Mouse (Mus musculus): ENCODE results near the gene G6pd2.

G6pd2 gene

GRCm38 (mm10) chr5:61808516-61808915 lies at the start of gene G6pd2:
TSS of gene G6pd2 (plus strand) at chr5:61808816.
- no peak for DNase-seq (ENCODE audit: low read depth, low spot score)

- no peak for DNase-seq (ENCODE audit: low read depth, low spot score)
Observed at GRCm38 (mm10) chr5:61764214-61764613, 44.4 kb upstream of the G6pd2 start.

GRCm38 (mm10) chr5:61832935-61833551 lies 24.4 kb downstream of the G6pd2 start:
- DNase-seq (ENCODE audit: low read depth, low spot score): no peak

GRCm38 (mm10) chr5:61843891-61844290 lies 35.3 kb downstream of the G6pd2 start:
- DNase-seq (ENCODE audit: low read depth, low spot score): no peak
